Mouse (Mus musculus): Measurements from ENCODE around the gene Rps19bp1. TPM values are rescaled to one million over a fixed set of nuclear protein-coding genes. Genes with fewer than 3 reads are reported as not detected.
A peak's percentile ranks its signal among the peaks of the same experiment; 100 is the strongest.

The Rps19bp1 gene
- polyA plus RNA-seq, 1 experiment = 30.4 TPM

- Histone ChIP-seq H3K4me1 (ENCODE audit: control insufficient read depth, insufficient read depth, insufficient read length, low read length) (peaks cover 2% of the 10 kb centered on the region; the same call in 1 of the 2 replicates), H3K4me3 (ENCODE audit: insufficient read depth, low read depth, low read length) (no peak overlapping the region), H3K27ac (replicated peaks; ENCODE audit: low read depth, low read length) (no peak overlapping the region)
These were observed 3.0 kb downstream of the Rps19bp1 start for GRCm38 (mm10) chr15:80261100-80261499.

GRCm38 (mm10) chr15:80260677-80261076, 3.4 kb downstream of the Rps19bp1 start:
- H3K4me1 ChIP-seq (ENCODE audit: control insufficient read depth, insufficient read depth, insufficient read length, low read length) = peaks cover 2% of the 10 kb centered on the region; the same call in 1 of the 2 replicates
- H3K27ac ChIP-seq (replicated peaks; ENCODE audit: low read depth, low read length) = no peak overlapping the region
- H3K4me3 ChIP-seq (ENCODE audit: insufficient read depth, low read depth, low read length) = no peak overlapping the region

GRCm38 (mm10) chr15:80259406-80260045, 4.6 kb downstream of the Rps19bp1 start:
- peaks cover 2% of the 10 kb centered on the region; the same call in 1 of the 2 replicates for H3K4me1 ChIP-seq (ENCODE audit: control insufficient read depth, insufficient read depth, insufficient read length, low read length)
- H3K4me3 ChIP-seq (ENCODE audit: insufficient read depth, low read depth, low read length) = no peak overlapping the region
- H3K27ac ChIP-seq (replicated peaks; ENCODE audit: low read depth, low read length) = no peak overlapping the region

GRCm38 (mm10) chr15:80258240-80259170, 5.6 kb downstream of the Rps19bp1 start:
- Histone ChIP-seq H3K27ac (replicated peaks; ENCODE audit: low read depth, low read length) (no peak overlapping the region), H3K4me3 (ENCODE audit: insufficient read depth, low read depth, low read length) (no peak overlapping the region), H3K4me1 (ENCODE audit: control insufficient read depth, insufficient read depth, insufficient read length, low read length) (peaks cover 2% of the 10 kb centered on the region; the same call in 1 of the 2 replicates)

GRCm38 (mm10) chr15:80257602-80258239, 6.4 kb downstream of the Rps19bp1 start:
- no peak overlapping the region for H3K27ac ChIP-seq (replicated peaks; ENCODE audit: low read depth, low read length)
- H3K4me1 ChIP-seq (ENCODE audit: control insufficient read depth, insufficient read depth, insufficient read length, low read length) = no peaks in the 10 kb centered on the region; the same call in 1 of the 2 replicates
- 0 out of 2 replicates have a peak overlapping the region, but pooled peaks have one; percentile 4 for H3K4me3 ChIP-seq (ENCODE audit: insufficient read depth, low read depth, low read length)

- H3K27ac ChIP-seq (replicated peaks; ENCODE audit: low read depth, low read length) = peak overlapping the region; percentile 78
- peak overlapping the region; percentile 81 for H3K4me3 ChIP-seq (ENCODE audit: insufficient read depth, low read depth, low read length)
- H3K4me1 ChIP-seq (ENCODE audit: control insufficient read depth, insufficient read depth, insufficient read length, low read length) = no peaks in the 10 kb centered on the region; the same call in 1 of the 2 replicates
These were observed 7.2 kb downstream of the Rps19bp1 start for GRCm38 (mm10) chr15:80256656-80257601.

GRCm38 (mm10) chr15:80256242-80256641, 7.9 kb downstream of the Rps19bp1 start:
- Histone ChIP-seq H3K4me1 (ENCODE audit: control insufficient read depth, insufficient read depth, insufficient read length, low read length) (no peaks in the 10 kb centered on the region; the same call in 1 of the 2 replicates), H3K4me3 (ENCODE audit: insufficient read depth, low read depth, low read length) (peak overlapping the region; percentile 81), H3K27ac (replicated peaks; ENCODE audit: low read depth, low read length) (peak overlapping the region; percentile 78)

- no peaks in the 10 kb centered on the region; the same call in 1 of the 2 replicates for H3K4me1 ChIP-seq (ENCODE audit: control insufficient read depth, insufficient read depth, insufficient read length, low read length)
- H3K27ac ChIP-seq (replicated peaks; ENCODE audit: low read depth, low read length) = peak overlapping the region; percentile 96
These were observed 8.4 kb downstream of the Rps19bp1 start for GRCm38 (mm10) chr15:80255646-80256121.

GRCm38 (mm10) chr15:80254847-80255645, 9.1 kb downstream of the Rps19bp1 start, which contains the start of gene Atf4:
Atf4 (plus strand) TSS chr15:80255184.
- Histone ChIP-seq H3K4me1 (ENCODE audit: control insufficient read depth, insufficient read depth, insufficient read length, low read length) (no peaks in the 10 kb centered on the region; the same call in 1 of the 2 replicates), H3K4me3 (ENCODE audit: insufficient read depth, low read depth, low read length) (peak within 1 kb of the TSS; percentile 81), H3K27ac (replicated peaks; ENCODE audit: low read depth, low read length) (peak within 1 kb of the TSS; percentile 96)

More at GRCm38 (mm10) chr15:80255646-80256121, 8.4 kb downstream of the Rps19bp1 start:
- H3K4me3 ChIP-seq (ENCODE audit: insufficient read depth, low read depth, low read length) = peak overlapping the region; percentile 81

GRCm38 (mm10) chr15:80254207-80254606, 9.9 kb downstream of the Rps19bp1 start:
- peak overlapping the region; percentile 72 for H3K4me3 ChIP-seq (ENCODE audit: insufficient read depth, low read depth, low read length)
- H3K4me1 ChIP-seq (ENCODE audit: control insufficient read depth, insufficient read depth, insufficient read length, low read length) = no peaks in the 10 kb centered on the region; the same call in 1 of the 2 replicates
- peak overlapping the region; percentile 93 for H3K27ac ChIP-seq (replicated peaks; ENCODE audit: low read depth, low read length)

GRCm38 (mm10) chr15:80253530-80253929, 10.6 kb downstream of the Rps19bp1 start:
- Histone ChIP-seq H3K4me1 (ENCODE audit: control insufficient read depth, insufficient read depth, insufficient read length, low read length) (no peaks in the 10 kb centered on the region; the same call in 1 of the 2 replicates), H3K4me3 (ENCODE audit: insufficient read depth, low read depth, low read length) (no peak overlapping the region), H3K27ac (replicated peaks; ENCODE audit: low read depth, low read length) (no peak overlapping the region)

GRCm38 (mm10) chr15:80250586-80250985, 13.5 kb downstream of the Rps19bp1 start:
- no peak overlapping the region for H3K27ac ChIP-seq (replicated peaks; ENCODE audit: low read depth, low read length)
- H3K4me1 ChIP-seq (ENCODE audit: control insufficient read depth, insufficient read depth, insufficient read length, low read length) = no peaks in the 10 kb centered on the region; the same call in 1 of the 2 replicates
- no peak overlapping the region for H3K4me3 ChIP-seq (ENCODE audit: insufficient read depth, low read depth, low read length)

GRCm38 (mm10) chr15:80249672-80250071, 14.4 kb downstream of the Rps19bp1 start:
- Histone ChIP-seq H3K4me1 (ENCODE audit: control insufficient read depth, insufficient read depth, insufficient read length, low read length) (no peaks in the 10 kb centered on the region; the same call in 1 of the 2 replicates), H3K4me3 (ENCODE audit: insufficient read depth, low read depth, low read length) (no peak overlapping the region), H3K27ac (replicated peaks; ENCODE audit: low read depth, low read length) (no peak overlapping the region)
